Mouse (Mus musculus) cortical plate, adult 2 months (tissue): ENCODE results near the gene 4930550C14Rik.

ENCODE experiments used
- CTCF ChIP-seq: fragments of 200-500 bp; IDR thresholded peaks from 2 replicates; pipeline ENCODE4 v1.5.1; 2011; ENCODE audit warnings: mild to moderate bottlenecking, control low read depth, low read length; ENCODE audit not compliant: insufficient read depth; ENCODE audit errors: extremely low read depth
- POLR2A ChIP-seq: fragments of 200-500 bp; IDR thresholded peaks from 2 replicates; pipeline ENCODE4 v1.6.1; 2011; ENCODE audit warnings: mild to moderate bottlenecking, low read length, control low read depth; ENCODE audit not compliant: insufficient read depth; ENCODE audit errors: extremely low read depth

- TF ChIP-seq CTCF (no peak), POLR2A (no peak)
These were observed 24.0 kb upstream of the 4930550C14Rik start for GRCm38 (mm10) chr9:53378171-53378570.
